Mouse (Mus musculus): Measurements from ENCODE around the gene Fgb. TPM values are rescaled to one million over a fixed set of nuclear protein-coding genes. Genes with fewer than 3 reads are reported as not detected.

Gene Fgb
- 0.08 TPM in 2 replicates for polyA plus RNA-seq (2016; fragmentation: Nextera tagmentation; extraction: Ambion mirVana)

DNA sequence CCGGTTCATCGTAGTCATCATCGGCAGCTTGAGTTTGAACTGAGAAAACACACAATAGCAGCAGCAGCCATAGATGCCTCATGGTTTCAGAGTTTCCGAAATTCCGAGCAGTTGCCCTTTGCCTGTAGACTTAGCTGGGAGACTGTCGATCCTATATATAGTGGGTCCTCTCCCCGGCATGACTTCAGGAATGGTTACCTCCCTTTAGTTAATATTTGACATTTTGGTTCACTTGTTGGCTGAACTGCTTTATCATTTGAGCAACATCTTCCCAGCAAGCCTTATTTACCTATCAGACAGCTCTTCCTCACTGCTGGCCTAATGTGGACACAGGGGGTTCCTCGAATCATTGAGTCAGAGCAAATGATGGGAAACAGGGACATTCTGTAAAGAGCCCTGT, at the start of gene Fgb:
TSS of gene Fgb (minus strand) at position 184 of the 400 bp plus-strand sequence.
- Histone ChIP-seq H3K36me3 (no peaks in the 10 kb centered on the region), H3K9me3 (no peaks in the 10 kb centered on the region), H3K4me2 (replicated peaks) (no peak within 1 kb of the TSS), H3K9ac (no peak within 1 kb of the TSS), H3K27me3 (0 out of 2 replicates have a peak, but pooled peaks cover 3% of the 10 kb centered on the region), H3K27ac (no peak within 1 kb of the TSS), H3K4me3 (no peak within 1 kb of the TSS), H3K4me1 (no peaks in the 10 kb centered on the region)
- 94% methylated on average over 8 of the region's 8 CpGs for WGBS
- no peak for ATAC-seq (ENCODE audit: insufficient number of reproducible peaks, insufficient read depth, low FRiP score, low TSS enrichment)

GRCm38 (mm10) chr3:83099139-83099538, 49.5 kb upstream of the Fgb start:
- ATAC-seq (ENCODE audit: insufficient number of reproducible peaks, insufficient read depth, low FRiP score, low TSS enrichment): no peak
- Histone ChIP-seq H3K36me3 (no peaks in the 10 kb centered on the region), H3K9me3 (no peaks in the 10 kb centered on the region), H3K4me1 (peaks cover 9% of the 10 kb centered on the region), H3K27ac (no peak overlapping the region), H3K27me3 (no peaks in the 10 kb centered on the region), H3K9ac (no peak overlapping the region), H3K4me2 (replicated peaks) (peak overlapping the region; percentile 41), H3K4me3 (no peak overlapping the region)
- WGBS: 95% methylated on average over 1 of the region's 1 CpGs

DNA sequence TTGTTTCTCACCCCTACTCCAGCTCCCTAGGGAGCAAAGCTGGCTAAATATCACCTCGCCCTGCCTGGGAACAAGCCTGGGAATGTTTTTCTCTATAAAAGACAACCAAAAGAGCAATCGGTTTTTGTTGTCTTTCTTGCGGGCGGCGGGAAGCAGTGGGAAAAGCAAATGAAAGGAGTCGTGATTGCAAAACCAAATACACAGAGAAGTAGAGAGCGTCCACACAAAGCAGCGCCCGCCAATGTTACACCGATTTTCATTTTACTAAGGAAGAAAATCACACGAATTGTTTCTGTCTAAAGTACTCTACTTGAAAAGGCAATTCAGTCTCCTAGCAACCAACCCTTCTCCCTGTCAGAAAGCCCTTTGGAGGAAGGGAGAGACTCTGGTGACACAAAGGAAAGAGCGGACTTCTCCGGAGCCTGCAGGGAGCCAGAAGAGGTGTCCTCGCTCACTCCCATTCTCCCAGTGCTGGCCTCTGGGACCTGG, 48.9 kb upstream of the Fgb start:
- WGBS: 17% methylated on average over 14 of the region's 14 CpGs
- peak overlapping the region; percentile 41 for H3K4me2 ChIP-seq (replicated peaks)
- no peaks in the 10 kb centered on the region for H3K9me3 ChIP-seq
- H3K27me3 ChIP-seq: no peaks in the 10 kb centered on the region
- 0 out of 2 replicates have a peak overlapping the region, but pooled peaks have one; percentile 10 for H3K4me3 ChIP-seq
- H3K4me1 ChIP-seq: peaks cover 9% of the 10 kb centered on the region
- no peak overlapping the region for H3K27ac ChIP-seq
- no peak for ATAC-seq (ENCODE audit: insufficient number of reproducible peaks, insufficient read depth, low FRiP score, low TSS enrichment)
- no peak overlapping the region for H3K9ac ChIP-seq
- H3K36me3 ChIP-seq: no peaks in the 10 kb centered on the region

DNA sequence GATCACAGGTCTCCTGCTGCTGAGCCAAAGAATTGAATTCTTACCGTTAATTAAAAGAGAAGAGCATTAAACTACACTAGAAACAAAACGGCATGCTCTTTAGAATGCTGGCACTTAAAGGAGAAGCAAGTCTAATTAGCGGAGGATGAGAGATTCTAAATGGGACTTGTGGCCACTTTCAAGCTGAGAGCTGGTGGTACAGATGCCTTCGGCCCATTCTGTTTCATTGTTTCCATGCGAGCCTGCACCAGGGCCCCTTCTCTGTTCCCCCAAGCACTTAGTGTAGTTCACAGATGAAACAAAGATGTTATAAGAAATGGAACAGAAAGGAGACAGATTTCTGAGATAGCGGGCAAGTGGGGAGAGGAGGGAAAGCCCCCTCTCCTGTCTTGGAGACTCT, 47.9 kb upstream of the Fgb start:
- ATAC-seq (ENCODE audit: insufficient number of reproducible peaks, insufficient read depth, low FRiP score, low TSS enrichment): no peak
- H3K9ac ChIP-seq: no peak overlapping the region
- 54% methylated on average over 6 of the region's 6 CpGs for WGBS

DNA sequence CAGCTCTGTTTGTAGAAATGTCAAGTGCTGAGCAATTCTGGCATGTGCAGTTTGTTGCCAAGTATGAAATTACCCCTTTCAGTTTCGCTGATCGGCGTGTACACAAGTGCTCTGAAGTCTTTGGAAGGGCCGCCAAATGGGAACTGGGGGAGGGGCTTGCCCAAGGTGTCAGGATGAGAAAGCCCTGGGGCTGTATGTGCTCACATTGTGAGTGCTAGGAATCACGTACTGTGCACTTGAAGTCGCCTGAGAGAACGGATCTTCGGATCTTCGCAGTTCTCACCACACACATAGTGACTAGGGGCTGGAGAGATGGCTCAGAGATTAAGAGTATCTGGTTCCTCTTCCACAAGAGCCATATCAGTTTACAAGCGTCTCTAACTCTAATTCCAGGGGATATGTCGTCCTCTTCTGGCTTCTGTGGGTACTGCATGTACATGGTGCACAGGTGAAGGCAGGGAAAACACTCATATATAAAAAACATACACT, 30.9 kb upstream of the Fgb start:
- H3K9ac ChIP-seq: no peak overlapping the region
- peaks cover 4% of the 10 kb centered on the region; the same call in 1 of the 2 replicates for H3K4me1 ChIP-seq
- peak overlapping the region; percentile 50 for H3K4me2 ChIP-seq (replicated peaks)
- no peaks in the 10 kb centered on the region for H3K9me3 ChIP-seq
- no peak overlapping the region for H3K27ac ChIP-seq
- no peaks in the 10 kb centered on the region for H3K36me3 ChIP-seq
- H3K27me3 ChIP-seq: no peaks in the 10 kb centered on the region; the same call in 1 of the 2 replicates
- H3K4me3 ChIP-seq: peak overlapping the region; percentile 15; the same call in 1 of the 2 replicates
- peak; percentile 74 for ATAC-seq (ENCODE audit: insufficient number of reproducible peaks, insufficient read depth, low FRiP score, low TSS enrichment)
- WGBS: 3% methylated on average over 11 of the region's 11 CpGs

More for the DNA sequence above, 47.9 kb upstream of the Fgb start:
- H3K4me1 ChIP-seq: peaks cover 9% of the 10 kb centered on the region
- H3K27me3 ChIP-seq: no peaks in the 10 kb centered on the region
- no peaks in the 10 kb centered on the region for H3K9me3 ChIP-seq
- no peak overlapping the region for H3K4me3 ChIP-seq
- no peak overlapping the region for H3K4me2 ChIP-seq (replicated peaks)
- H3K36me3 ChIP-seq: no peaks in the 10 kb centered on the region
- no peak overlapping the region for H3K27ac ChIP-seq

GRCm38 (mm10) chr3:83076563-83076962, 26.9 kb upstream of the Fgb start:
- Histone ChIP-seq H3K9ac (no peak overlapping the region), H3K4me1 (peaks cover 4% of the 10 kb centered on the region; the same call in 1 of the 2 replicates), H3K36me3 (peaks cover 19% of the 10 kb centered on the region), H3K4me2 (replicated peaks) (no peak overlapping the region), H3K27me3 (no peaks in the 10 kb centered on the region; the same call in 1 of the 2 replicates), H3K4me3 (no peak overlapping the region), H3K9me3 (no peaks in the 10 kb centered on the region), H3K27ac (no peak overlapping the region)
- WGBS: 46% methylated on average over 3 of the region's 3 CpGs
- ATAC-seq (ENCODE audit: insufficient number of reproducible peaks, insufficient read depth, low FRiP score, low TSS enrichment): no peak

- Histone ChIP-seq H3K9ac (no peak overlapping the region), H3K36me3 (peaks cover 75% of the 10 kb centered on the region), H3K27ac (no peak overlapping the region), H3K4me2 (replicated peaks) (no peak overlapping the region), H3K4me3 (no peak overlapping the region), H3K4me1 (no peaks in the 10 kb centered on the region), H3K27me3 (no peaks in the 10 kb centered on the region), H3K9me3 (no peaks in the 10 kb centered on the region)
- no peak for ATAC-seq (ENCODE audit: insufficient number of reproducible peaks, insufficient read depth, low FRiP score, low TSS enrichment)
- 93% methylated on average over 4 of the region's 4 CpGs for WGBS
These were observed 20.6 kb upstream of the Fgb start for GRCm38 (mm10) chr3:83070231-83070630.

GRCm38 (mm10) chr3:83068869-83069268, 19.2 kb upstream of the Fgb start:
- H3K27ac ChIP-seq: no peak overlapping the region
- no peak overlapping the region for H3K4me2 ChIP-seq (replicated peaks)
- 96% methylated on average over 13 of the region's 13 CpGs for WGBS
- peaks cover 79% of the 10 kb centered on the region for H3K36me3 ChIP-seq
- H3K9me3 ChIP-seq: no peaks in the 10 kb centered on the region
- no peak overlapping the region for H3K9ac ChIP-seq
- H3K4me1 ChIP-seq: no peaks in the 10 kb centered on the region
- ATAC-seq (ENCODE audit: insufficient number of reproducible peaks, insufficient read depth, low FRiP score, low TSS enrichment): no peak
- H3K27me3 ChIP-seq: no peaks in the 10 kb centered on the region
- no peak overlapping the region for H3K4me3 ChIP-seq

- 88% methylated on average over 9 of the region's 9 CpGs for WGBS
- H3K4me1 ChIP-seq: no peaks in the 10 kb centered on the region
- H3K36me3 ChIP-seq: peaks cover 79% of the 10 kb centered on the region
- no peak overlapping the region for H3K27ac ChIP-seq
- H3K4me3 ChIP-seq: no peak overlapping the region
- H3K4me2 ChIP-seq (replicated peaks): no peak overlapping the region
- no peak for ATAC-seq (ENCODE audit: insufficient number of reproducible peaks, insufficient read depth, low FRiP score, low TSS enrichment)
- no peaks in the 10 kb centered on the region for H3K9me3 ChIP-seq
- no peak overlapping the region for H3K9ac ChIP-seq
- H3K27me3 ChIP-seq: no peaks in the 10 kb centered on the region
These were observed 18.3 kb upstream of the Fgb start for GRCm38 (mm10) chr3:83067920-83068319.

DNA sequence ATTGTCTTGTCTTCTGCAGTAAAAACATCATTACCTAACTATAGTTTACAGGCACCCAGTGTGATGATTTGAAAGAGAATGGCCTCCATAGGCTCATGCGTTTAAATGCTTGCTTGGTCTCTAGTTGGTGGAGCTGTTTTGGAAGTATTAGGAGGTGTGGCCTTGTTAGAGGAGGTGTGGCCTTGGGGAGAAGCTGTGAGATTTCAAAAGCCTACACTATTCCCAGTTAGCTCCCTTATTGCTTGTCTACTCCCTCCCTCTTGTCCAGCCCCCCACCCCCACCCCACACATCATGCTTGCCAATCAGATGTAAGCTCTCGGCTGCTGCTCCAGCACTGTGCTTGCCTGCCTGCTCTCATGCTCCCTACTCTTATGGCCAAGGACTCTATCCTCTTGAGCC, 7.4 kb upstream of the Fgb start:
- Histone ChIP-seq H3K9ac (no peak overlapping the region), H3K27ac (no peak overlapping the region), H3K9me3 (no peaks in the 10 kb centered on the region), H3K4me2 (replicated peaks) (no peak overlapping the region), H3K4me1 (peaks cover 8% of the 10 kb centered on the region), H3K27me3 (no peaks in the 10 kb centered on the region), H3K4me3 (no peak overlapping the region), H3K36me3 (peaks cover 42% of the 10 kb centered on the region)
- 94% methylated on average over 2 of the region's 2 CpGs for WGBS
- no peak for ATAC-seq (ENCODE audit: insufficient number of reproducible peaks, insufficient read depth, low FRiP score, low TSS enrichment)

- under 1% methylated on average over 56 of the region's 61 CpGs for WGBS
- peaks cover 8% of the 10 kb centered on the region for H3K4me1 ChIP-seq
- peak within 1 kb of the TSS; percentile 85 for H3K4me3 ChIP-seq
- H3K27ac ChIP-seq: peak within 1 kb of the TSS; percentile 69; the same call in 1 of the 2 replicates
- no peaks in the 10 kb centered on the region for H3K27me3 ChIP-seq
- H3K4me2 ChIP-seq (replicated peaks): peak within 1 kb of the TSS; percentile 81
- peaks cover 26% of the 10 kb centered on the region for H3K36me3 ChIP-seq
- H3K9ac ChIP-seq: peak within 1 kb of the TSS; percentile 69
- no peaks in the 10 kb centered on the region for H3K9me3 ChIP-seq
- ATAC-seq (ENCODE audit: insufficient number of reproducible peaks, insufficient read depth, low FRiP score, low TSS enrichment): peak; percentile 96
These were observed 5.8 kb upstream of the Fgb start, which contains the start of gene Plrg1 for GRCm38 (mm10) chr3:83055281-83056038. Gene Plrg1 (plus strand): TSS chr3:83055522.

- H3K9me3 ChIP-seq: no peaks in the 10 kb centered on the region
- 38% methylated on average over 13 of the region's 13 CpGs for WGBS
- no peaks in the 10 kb centered on the region for H3K27me3 ChIP-seq
- peaks cover 21% of the 10 kb centered on the region for H3K36me3 ChIP-seq
- H3K4me3 ChIP-seq: peak overlapping the region; percentile 85
- H3K9ac ChIP-seq: no peak overlapping the region
- H3K4me2 ChIP-seq (replicated peaks): peak overlapping the region; percentile 29; the same call in 1 of the 2 replicates
- H3K4me1 ChIP-seq: peaks cover 8% of the 10 kb centered on the region
- H3K27ac ChIP-seq: no peak overlapping the region
- ATAC-seq (ENCODE audit: insufficient number of reproducible peaks, insufficient read depth, low FRiP score, low TSS enrichment): no peak
These were observed 5.1 kb upstream of the Fgb start for GRCm38 (mm10) chr3:83054759-83055158.

Measured in embryonic facial prominence, embryonic 12.5 days (tissue).